Mouse (Mus musculus) stomach, embryonic 15.5 days (tissue): ENCODE data around the gene Nell1. TPM values are rescaled to one million over a fixed set of nuclear protein-coding genes. Genes with fewer than 3 reads are reported as not detected.
"Not testable (repeated sequence)": the region's sequence is repeated elsewhere in the genome, so short reads cannot be mapped to it uniquely, and the experiment has no call there.

ENCODE experiments used
- ATAC-seq: fragments of 200-750 bp; cut with Nextera tagmentation; 2 replicates; pipeline ENCODE4 v1.8.0; 2017; ENCODE audit warnings: low read depth, moderate number of reproducible peaks, moderate TSS enrichment; ENCODE audit not compliant: insufficient read depth, low FRiP score
- H3K27ac ChIP-seq: fragments of 300-500 bp; sonication (generic); 2 replicates; pipeline ENCODE4 v1.5.1; 2015; ENCODE audit warnings: mild to moderate bottlenecking, inconsistent platforms
- H3K27me3 ChIP-seq: fragments of 300-500 bp; sonication (generic); replicated peaks from 2 replicates; pipeline ENCODE4 v1.6.1; 2015; ENCODE audit warnings: inconsistent platforms
- H3K36me3 ChIP-seq: fragments of 300-500 bp; sonication (generic); 2 replicates; pipeline ENCODE4 v1.6.1; 2015; ENCODE audit warnings: inconsistent platforms
- H3K4me1 ChIP-seq: fragments of 300-500 bp; sonication (generic); 2 replicates; pipeline ENCODE4 v1.6.1; 2015; ENCODE audit warnings: inconsistent platforms
- H3K4me2 ChIP-seq: fragments of 300-500 bp; sonication (generic); 2 replicates; pipeline ENCODE4 v1.6.1; 2015; ENCODE audit warnings: mild to moderate bottlenecking, inconsistent platforms
- H3K4me3 ChIP-seq: fragments of 300-500 bp; sonication (generic); replicated peaks from 2 replicates; pipeline ENCODE4 v1.5.1; 2015; ENCODE audit warnings: inconsistent platforms
- H3K9ac ChIP-seq: fragments of 300-500 bp; sonication (generic); 2 replicates; pipeline ENCODE4 v1.6.1; 2015; ENCODE audit warnings: inconsistent platforms
- H3K9me3 ChIP-seq: fragments of 300-500 bp; sonication (generic); 2 replicates; pipeline ENCODE4 v1.6.1; 2016; ENCODE audit warnings: inconsistent platforms
- WGBS: fragments of 180-500 bp; shearing (Covaris S2); methylation state at CpG from one replicate; pipeline ENCODE4 v1.1.7; 2015; 5-methylcytosine and 5-hydroxymethylcytosine counted together
- polyA plus RNA-seq: library from polyadenylated mRNA; unstranded; fragments of >200 nt; fragmentation: Nextera tagmentation; extraction: Ambion mirVana; gene quantifications from 2 replicates; pipeline ENCODE4 v1.2.1, GENCODE M21; 2015

Nell1 gene
- polyA plus RNA-seq, result 4.8 and 5.1 TPM in 2 replicates

GRCm38 (mm10) chr7:49974841-49975440 lies at the start of gene Nell1:
TSS of gene Nell1 (plus strand) at chr7:49974864.
- Histone ChIP-seq H3K4me2 (peak within 1 kb of the TSS; percentile 97), H3K4me3 (peak within 1 kb of the TSS; percentile 51), H3K36me3 (no peaks in the 10 kb centered on the region), H3K4me1 (peaks cover 21% of the 10 kb centered on the region), H3K27me3 (peaks cover 29% of the 10 kb centered on the region), H3K9me3 (no peaks in the 10 kb centered on the region), H3K27ac (no peak within 1 kb of the TSS), H3K9ac (0 out of 2 replicates have a peak within 1 kb of the TSS, but pooled peaks have one; percentile 6)
- WGBS, result under 1% methylated on average over 52 of the region's 52 CpGs
- no peak for ATAC-seq

- no peaks in the 10 kb centered on the region for H3K27me3 ChIP-seq
- no peak overlapping the region for H3K9ac ChIP-seq
- H3K36me3 ChIP-seq, result no peaks in the 10 kb centered on the region
- no peaks in the 10 kb centered on the region for H3K4me1 ChIP-seq
- H3K27ac ChIP-seq, result no peak overlapping the region
- no peak overlapping the region for H3K4me3 ChIP-seq
- 45% methylated on average over 3 of the region's 3 CpGs for WGBS
- H3K4me2 ChIP-seq, result no peak overlapping the region
- ATAC-seq, result peak; percentile 67
- H3K9me3 ChIP-seq, result no peaks in the 10 kb centered on the region
Observed at GRCm38 (mm10) chr7:49928571-49928970, 46.1 kb upstream of the Nell1 start.

GRCm38 (mm10) chr7:49929999-49930398 lies 44.7 kb upstream of the Nell1 start:
- ATAC-seq, result no peak
- H3K36me3 ChIP-seq, result no peaks in the 10 kb centered on the region
- H3K27ac ChIP-seq, result no peak overlapping the region
- H3K9me3 ChIP-seq, result no peaks in the 10 kb centered on the region
- H3K27me3 ChIP-seq, result no peaks in the 10 kb centered on the region
- no peak overlapping the region for H3K4me2 ChIP-seq
- no peak overlapping the region for H3K9ac ChIP-seq
- WGBS, result 61% methylated on average over 4 of the region's 4 CpGs
- no peaks in the 10 kb centered on the region for H3K4me1 ChIP-seq
- no peak overlapping the region for H3K4me3 ChIP-seq

- ATAC-seq, H3K4me2 ChIP-seq, H3K27ac ChIP-seq, H3K9ac ChIP-seq, H3K4me1 ChIP-seq, H3K4me3 ChIP-seq, H3K9me3 ChIP-seq, H3K27me3 ChIP-seq, H3K36me3 ChIP-seq: not testable (repeated sequence)
- WGBS, result 80% methylated on average over 14 of the region's 14 CpGs
Observed at GRCm38 (mm10) chr7:49933386-49934115, 41.1 kb upstream of the Nell1 start.

- H3K36me3 ChIP-seq, result no peaks in the 10 kb centered on the region
- no peak overlapping the region for H3K4me2 ChIP-seq
- no peaks in the 10 kb centered on the region for H3K4me1 ChIP-seq
- no peaks in the 10 kb centered on the region for H3K27me3 ChIP-seq
- H3K9ac ChIP-seq, result no peak overlapping the region
- H3K4me3 ChIP-seq, result no peak overlapping the region
- H3K9me3 ChIP-seq, result no peaks in the 10 kb centered on the region
- no peak overlapping the region for H3K27ac ChIP-seq
- no peak for ATAC-seq
- WGBS, result 79% methylated on average over 3 of the region's 3 CpGs
Observed at GRCm38 (mm10) chr7:49936821-49937220, 37.8 kb upstream of the Nell1 start.

- H3K9ac ChIP-seq, result no peak overlapping the region
- WGBS, result 60% methylated on average over 3 of the region's 3 CpGs
- ATAC-seq, result no peak
Observed at GRCm38 (mm10) chr7:49942023-49942422, 32.6 kb upstream of the Nell1 start.

GRCm38 (mm10) chr7:49942490-49942889 lies 32.2 kb upstream of the Nell1 start:
- no peak overlapping the region for H3K4me3 ChIP-seq
- no peak overlapping the region for H3K27ac ChIP-seq
- no peak overlapping the region for H3K9ac ChIP-seq
- no peaks in the 10 kb centered on the region for H3K9me3 ChIP-seq
- no peaks in the 10 kb centered on the region for H3K4me1 ChIP-seq
- H3K27me3 ChIP-seq, result no peaks in the 10 kb centered on the region
- ATAC-seq, result no peak
- H3K4me2 ChIP-seq, result no peak overlapping the region
- WGBS, result 64% methylated on average over 5 of the region's 5 CpGs
- no peaks in the 10 kb centered on the region for H3K36me3 ChIP-seq

More at GRCm38 (mm10) chr7:49942023-49942422, 32.6 kb upstream of the Nell1 start:
- H3K4me1 ChIP-seq, result no peaks in the 10 kb centered on the region
- H3K27me3 ChIP-seq, result no peaks in the 10 kb centered on the region
- H3K36me3 ChIP-seq, result no peaks in the 10 kb centered on the region
- H3K9me3 ChIP-seq, result no peaks in the 10 kb centered on the region
- H3K27ac ChIP-seq, result no peak overlapping the region
- H3K4me3 ChIP-seq, result no peak overlapping the region
- no peak overlapping the region for H3K4me2 ChIP-seq

GRCm38 (mm10) chr7:49946691-49947090 lies 28.0 kb upstream of the Nell1 start:
- H3K4me2 ChIP-seq, result no peak overlapping the region
- 86% methylated on average over 9 of the region's 9 CpGs for WGBS
- no peak overlapping the region for H3K27ac ChIP-seq
- H3K36me3 ChIP-seq, result no peaks in the 10 kb centered on the region
- no peak for ATAC-seq
- no peak overlapping the region for H3K4me3 ChIP-seq
- H3K4me1 ChIP-seq, result no peaks in the 10 kb centered on the region
- H3K27me3 ChIP-seq, result no peaks in the 10 kb centered on the region
- no peak overlapping the region for H3K9ac ChIP-seq
- H3K9me3 ChIP-seq, result no peaks in the 10 kb centered on the region

GRCm38 (mm10) chr7:49953546-49954181 lies 21.0 kb upstream of the Nell1 start:
- H3K36me3 ChIP-seq, result no peaks in the 10 kb centered on the region
- no peak overlapping the region for H3K4me3 ChIP-seq
- H3K4me2 ChIP-seq, result no peak overlapping the region
- H3K9me3 ChIP-seq, result no peaks in the 10 kb centered on the region
- no peak for ATAC-seq
- 57% methylated on average over 4 of the region's 4 CpGs for WGBS
- no peaks in the 10 kb centered on the region for H3K4me1 ChIP-seq
- no peak overlapping the region for H3K9ac ChIP-seq
- no peaks in the 10 kb centered on the region for H3K27me3 ChIP-seq
- no peak overlapping the region for H3K27ac ChIP-seq

- Histone ChIP-seq H3K9ac (no peak overlapping the region), H3K4me1 (no peaks in the 10 kb centered on the region), H3K9me3 (no peaks in the 10 kb centered on the region), H3K27ac (no peak overlapping the region), H3K36me3 (no peaks in the 10 kb centered on the region), H3K4me3 (no peak overlapping the region), H3K4me2 (no peak overlapping the region), H3K27me3 (no peaks in the 10 kb centered on the region)
- WGBS, result 56% methylated on average over 7 of the region's 7 CpGs
- ATAC-seq, result no peak
Observed at GRCm38 (mm10) chr7:49954834-49955233, 19.8 kb upstream of the Nell1 start.

- no peaks in the 10 kb centered on the region for H3K4me1 ChIP-seq
- H3K9ac ChIP-seq, result no peak overlapping the region
- H3K4me3 ChIP-seq, result no peak overlapping the region
- no peak overlapping the region for H3K27ac ChIP-seq
- 45% methylated on average over 3 of the region's 3 CpGs for whole genome bisulfite sequencing
- H3K36me3 ChIP-seq, result no peaks in the 10 kb centered on the region
- no peak overlapping the region for H3K4me2 ChIP-seq
- H3K27me3 ChIP-seq, result no peaks in the 10 kb centered on the region
- no peaks in the 10 kb centered on the region for H3K9me3 ChIP-seq
- no peak for ATAC-seq
Observed at GRCm38 (mm10) chr7:49957142-49957541, 17.5 kb upstream of the Nell1 start.

- H3K4me1 ChIP-seq, result no peaks in the 10 kb centered on the region
- H3K27ac ChIP-seq, result no peak overlapping the region
- no peaks in the 10 kb centered on the region for H3K36me3 ChIP-seq
- ATAC-seq, result no peak
- no peaks in the 10 kb centered on the region for H3K27me3 ChIP-seq
- H3K4me3 ChIP-seq, result no peak overlapping the region
- H3K9me3 ChIP-seq, result no peaks in the 10 kb centered on the region
- no peak overlapping the region for H3K9ac ChIP-seq
- no peak overlapping the region for H3K4me2 ChIP-seq
- WGBS, result 87% methylated on average over 2 of the region's 2 CpGs
Observed at GRCm38 (mm10) chr7:49963764-49964163, 10.9 kb upstream of the Nell1 start.
